Mouse (Mus musculus) small intestine, adult 2 months (tissue): Measurements from ENCODE around the gene Haus6. TPM values are rescaled to one million over a fixed set of nuclear protein-coding genes. Genes with fewer than 3 reads are reported as not detected.
A peak's percentile ranks its signal among the peaks of the same experiment; 100 is the strongest.

ENCODE experiments used
- H3K27ac ChIP-seq: fragments of 200-500 bp; 2 replicates; pipeline ENCODE4 v1.5.1; 2012; ENCODE audit warnings: low read depth, low read length, control low read depth, inconsistent platforms; ENCODE audit not compliant: insufficient read depth
- H3K27me3 ChIP-seq: fragments of 200-500 bp; 2 replicates; pipeline ENCODE4 v1.6.1; 2012; ENCODE audit warnings: mild to moderate bottlenecking, moderate library complexity, low read length, inconsistent platforms; ENCODE audit not compliant: control insufficient read depth, insufficient read depth
- H3K36me3 ChIP-seq: fragments of 200-500 bp; 2 replicates; pipeline ENCODE4 v1.6.1; 2012; ENCODE audit warnings: mild to moderate bottlenecking, low read length, control low read depth, inconsistent platforms; ENCODE audit not compliant: control insufficient read depth, insufficient read depth
- H3K4me1 ChIP-seq: fragments of 200-500 bp; 2 replicates; pipeline ENCODE4 v1.6.1; 2012; ENCODE audit warnings: low read length, inconsistent platforms, mixed read lengths; ENCODE audit not compliant: control insufficient read depth, insufficient read depth, insufficient read length
- H3K4me3 ChIP-seq: fragments of 200-500 bp; 2 replicates; pipeline ENCODE4 v1.5.1; 2012; ENCODE audit warnings: low read depth, mild to moderate bottlenecking, control low read depth, inconsistent platforms, low read length, moderate library complexity
- CTCF ChIP-seq: fragments of 200-500 bp; IDR thresholded peaks from 2 replicates; pipeline ENCODE4 v1.5.1; 2012; ENCODE audit warnings: low read depth, mild to moderate bottlenecking, control low read depth, inconsistent platforms, low read length, moderate library complexity, mixed read lengths; ENCODE audit not compliant: insufficient replicate concordance, insufficient read length; ENCODE audit errors: extremely low read depth
- POLR2A ChIP-seq: fragments of 200-500 bp; IDR thresholded peaks from 2 replicates; pipeline ENCODE4 v1.6.1; 2012; ENCODE audit warnings: low read depth, mild to moderate bottlenecking, control low read depth, inconsistent platforms, low read length, moderate library complexity
- WGBS: fragments of 180-500 bp; shearing (Covaris S2); methylation state at CpG from one replicate; pipeline ENCODE4 v1.1.7; 2018; 5-methylcytosine and 5-hydroxymethylcytosine counted together
- polyA plus RNA-seq: library from polyadenylated mRNA; depleted of rRNA; stranded (reverse); fragments of >200 nt; gene quantifications from 2 replicates; pipeline ENCODE4 v1.2.3, GENCODE M21; 2012

Gene Haus6
- polyA plus RNA-seq, 1 experiment: 3.4 TPM

DNA sequence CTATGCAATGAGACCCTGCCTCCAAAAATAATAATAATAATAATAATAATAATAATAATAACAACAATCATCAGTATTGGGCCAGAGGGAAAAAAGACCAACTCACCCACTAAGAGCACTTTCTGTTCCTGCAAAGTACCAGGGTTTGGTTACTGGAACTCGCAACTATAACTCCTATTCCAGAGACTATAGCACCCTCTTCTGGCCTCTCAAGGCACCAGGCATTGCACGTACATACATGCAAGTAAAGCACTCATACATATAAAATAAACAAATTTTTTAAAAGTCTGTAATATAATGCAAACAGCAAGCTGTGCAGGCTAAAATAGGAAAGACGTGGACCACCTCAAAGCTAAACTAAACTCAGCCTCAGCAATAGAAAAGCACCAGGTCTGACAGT lies 23.6 kb downstream of the Haus6 start:
- no peak overlapping the region for H3K27ac ChIP-seq
- no peaks in the 10 kb centered on the region for H3K4me1 ChIP-seq
- 86% methylated on average over 3 of the region's 3 CpGs for WGBS
- H3K27me3 ChIP-seq: no peaks in the 10 kb centered on the region
- TF ChIP-seq POLR2A (no peak), CTCF (no peak)
- H3K4me3 ChIP-seq: no peak overlapping the region
- peaks cover 31% of the 10 kb centered on the region for H3K36me3 ChIP-seq

DNA sequence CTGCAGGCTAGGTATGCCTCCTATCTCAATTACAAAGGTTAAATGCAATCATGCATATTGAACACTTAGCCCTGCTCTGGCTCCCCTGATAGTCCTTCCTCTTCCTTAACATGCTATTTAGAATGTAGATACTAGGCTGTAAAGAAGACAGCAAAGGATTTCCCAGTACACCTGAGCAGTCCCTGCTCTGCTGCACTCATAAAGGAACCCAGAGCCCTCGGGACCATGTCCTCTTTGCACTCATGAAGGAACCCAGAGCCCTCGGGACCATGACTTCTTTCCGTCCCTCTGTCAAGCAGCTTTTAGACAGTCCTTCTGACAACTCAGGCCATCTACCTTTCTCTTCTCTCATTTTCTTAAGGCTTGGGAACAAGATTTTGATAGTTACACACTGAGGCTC lies 31.3 kb downstream of the Haus6 start:
- H3K4me1 ChIP-seq: peaks cover 7% of the 10 kb centered on the region; the same call in 1 of the 2 replicates
- no peak overlapping the region for H3K4me3 ChIP-seq
- H3K27ac ChIP-seq: no peak overlapping the region
- TF ChIP-seq CTCF (no peak), POLR2A (no peak)
- H3K36me3 ChIP-seq: peaks cover 17% of the 10 kb centered on the region
- no peaks in the 10 kb centered on the region for H3K27me3 ChIP-seq
- WGBS: 68% methylated on average over 3 of the region's 3 CpGs

DNA sequence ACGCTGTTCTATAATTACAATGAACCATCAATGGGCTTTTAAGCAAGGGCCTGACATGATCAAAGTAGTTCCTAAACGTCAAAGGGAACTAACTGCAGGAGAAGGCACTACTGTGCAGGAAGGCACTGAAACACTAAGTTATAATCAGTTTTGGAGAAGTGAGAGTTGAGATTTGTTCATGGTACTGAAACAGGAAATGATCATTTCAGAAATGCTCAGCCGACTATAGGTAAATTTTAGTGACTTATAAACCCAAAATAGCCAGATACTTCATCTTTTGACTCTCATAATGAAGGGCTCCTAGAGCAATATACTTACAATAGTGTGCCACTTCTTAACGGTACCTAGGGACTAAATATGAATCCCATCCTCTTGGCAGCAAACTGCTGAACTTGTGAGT lies 31.8 kb downstream of the Haus6 start:
- 59% methylated on average over 4 of the region's 4 CpGs for WGBS
- H3K27me3 ChIP-seq: no peaks in the 10 kb centered on the region
- no peak overlapping the region for H3K4me3 ChIP-seq
- TF ChIP-seq POLR2A (no peak), CTCF (no peak)
- H3K27ac ChIP-seq: no peak overlapping the region
- peaks cover 7% of the 10 kb centered on the region; the same call in 1 of the 2 replicates for H3K4me1 ChIP-seq
- peaks cover 13% of the 10 kb centered on the region for H3K36me3 ChIP-seq

DNA sequence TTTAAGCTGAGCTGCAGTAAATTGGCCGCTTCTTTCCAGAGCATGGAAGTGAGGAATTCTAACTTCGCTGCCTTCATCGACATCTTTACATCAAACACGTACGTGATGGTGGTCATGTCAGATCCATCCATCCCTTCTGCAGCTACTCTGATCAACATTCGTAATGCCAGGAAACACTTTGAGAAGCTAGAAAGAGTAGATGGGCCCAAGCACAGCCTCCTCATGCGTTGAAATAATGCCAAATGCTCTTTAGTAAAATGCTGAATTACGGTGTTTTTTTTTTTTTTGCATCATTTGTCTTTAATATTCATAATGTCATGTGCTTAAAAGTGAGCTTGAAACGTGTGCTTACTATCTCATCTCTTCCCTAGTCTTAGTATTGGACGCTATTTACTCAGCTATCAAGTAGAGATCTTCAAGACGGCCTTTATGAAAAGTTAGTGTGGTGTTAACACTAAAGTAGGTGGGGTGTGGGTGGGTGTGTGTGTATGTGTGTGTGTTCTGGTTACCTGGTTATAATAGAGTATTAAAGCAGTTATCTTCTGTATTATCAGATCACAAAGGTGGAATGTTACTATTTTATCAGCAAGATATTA lies 35.1 kb downstream of the Haus6 start:
- 0 out of 2 replicates have a peak, but pooled peaks cover 1% of the 10 kb centered on the region for H3K36me3 ChIP-seq
- WGBS: 3% methylated on average over 11 of the region's 11 CpGs
- TF ChIP-seq CTCF: no peak
- no peaks in the 10 kb centered on the region for H3K27me3 ChIP-seq
- H3K4me3 ChIP-seq: peak overlapping the region; percentile 94
- peaks cover 9% of the 10 kb centered on the region; the same call in 1 of the 2 replicates for H3K4me1 ChIP-seq
- H3K27ac ChIP-seq: no peak overlapping the region

DNA sequence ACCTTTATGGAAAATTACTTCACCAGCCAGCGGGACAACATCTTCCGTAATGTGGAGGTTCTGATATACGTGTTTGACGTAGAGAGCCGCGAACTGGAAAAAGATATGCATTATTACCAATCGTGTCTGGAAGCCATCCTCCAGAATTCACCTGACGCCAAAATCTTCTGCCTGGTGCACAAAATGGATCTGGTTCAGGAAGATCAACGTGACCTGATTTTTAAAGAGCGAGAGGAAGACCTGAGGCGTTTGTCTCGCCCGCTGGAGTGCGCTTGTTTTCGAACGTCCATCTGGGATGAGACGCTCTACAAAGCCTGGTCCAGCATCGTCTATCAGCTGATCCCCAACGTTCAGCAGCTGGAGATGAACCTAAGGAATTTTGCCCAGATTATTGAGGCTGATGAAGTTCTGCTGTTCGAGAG lies 35.7 kb downstream of the Haus6 start:
- WGBS: under 1% methylated on average over 20 of the region's 20 CpGs

DNA sequence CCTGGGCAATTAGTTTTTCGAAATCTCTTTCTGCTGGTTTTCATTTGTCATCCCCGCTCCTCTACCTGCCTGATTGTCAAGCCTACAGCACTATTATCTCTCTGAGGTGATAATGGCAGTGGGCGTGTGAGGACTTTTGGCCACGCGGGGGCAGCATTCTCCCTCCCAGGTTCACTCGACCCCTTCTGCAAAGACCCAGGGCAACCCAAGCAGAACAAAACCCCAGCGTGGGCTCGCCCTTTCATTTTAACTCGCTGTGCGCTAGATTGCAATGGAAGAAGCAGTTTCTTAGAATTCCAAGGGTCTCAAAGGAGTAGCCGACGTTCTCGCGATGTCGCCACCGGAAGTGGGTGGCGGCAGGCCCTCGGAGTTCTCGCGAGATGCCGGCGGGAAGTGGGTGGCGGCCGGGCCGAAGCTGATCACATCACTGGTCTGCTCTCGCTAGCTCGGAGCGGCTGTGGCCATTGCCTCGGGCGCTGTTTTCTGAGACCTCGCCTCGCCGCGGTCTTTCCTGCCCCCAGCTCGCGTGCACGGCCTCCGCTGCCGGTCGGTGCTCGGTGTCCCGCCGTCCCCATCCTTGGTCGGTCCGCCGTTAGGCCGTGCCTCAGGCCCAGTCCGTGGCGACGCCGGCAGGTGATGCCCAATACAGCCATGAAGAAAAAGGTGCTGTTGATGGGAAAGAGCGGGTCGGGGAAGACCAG lies 36.4 kb downstream of the Haus6 start, which contains the start of gene Rraga:
Rraga (plus strand) TSS at position 386 of the 701 bp plus-strand sequence.
- TF ChIP-seq POLR2A (peak; percentile 91; the same call in 1 of the 2 replicates), CTCF (peak; percentile 100)
- Histone ChIP-seq H3K27ac (peak within 1 kb of the TSS; percentile 97), H3K36me3 (0 out of 2 replicates have a peak, but pooled peaks cover 1% of the 10 kb centered on the region), H3K27me3 (no peaks in the 10 kb centered on the region), H3K4me1 (peaks cover 9% of the 10 kb centered on the region; the same call in 1 of the 2 replicates), H3K4me3 (peak within 1 kb of the TSS; percentile 94)
- WGBS: under 1% methylated on average over 53 of the region's 53 CpGs

More for the DNA sequence above, 35.7 kb downstream of the Haus6 start:
- TF ChIP-seq CTCF (no peak), POLR2A (no peak)
- Histone ChIP-seq H3K4me3 (peak overlapping the region; percentile 94), H3K27me3 (no peaks in the 10 kb centered on the region), H3K27ac (peak overlapping the region; percentile 83), H3K36me3 (0 out of 2 replicates have a peak, but pooled peaks cover 1% of the 10 kb centered on the region), H3K4me1 (peaks cover 9% of the 10 kb centered on the region; the same call in 1 of the 2 replicates)

DNA sequence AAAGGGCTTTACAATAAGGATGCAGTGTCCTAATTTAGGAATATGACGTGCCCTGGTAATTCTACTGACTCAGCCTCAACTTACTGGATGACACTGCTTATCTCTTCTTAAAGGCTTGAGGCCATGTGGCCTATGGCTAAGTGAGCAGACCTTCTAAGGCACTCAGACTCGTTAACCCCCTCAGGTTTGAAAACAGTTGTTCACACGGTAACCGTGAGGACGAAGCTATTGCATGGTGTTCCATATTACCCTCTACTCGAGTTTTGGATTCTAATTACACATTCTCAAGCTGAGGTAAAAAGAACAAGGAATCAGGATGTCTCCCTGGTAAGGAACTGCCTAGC lies 36.9 kb downstream of the Haus6 start:
- WGBS: 7% methylated on average over 6 of the region's 6 CpGs
- Histone ChIP-seq H3K36me3 (0 out of 2 replicates have a peak, but pooled peaks cover 1% of the 10 kb centered on the region), H3K27ac (peak overlapping the region; percentile 97; the same call in 1 of the 2 replicates), H3K4me1 (peaks cover 9% of the 10 kb centered on the region; the same call in 1 of the 2 replicates), H3K27me3 (no peaks in the 10 kb centered on the region), H3K4me3 (peak overlapping the region; percentile 94; the same call in 1 of the 2 replicates)
- no peak for TF ChIP-seq CTCF
- TF ChIP-seq POLR2A: no peak
